8 mouse cellular contexts compared by ENCODE assay signal in genomic region chr4:58670107-58670905, GRCm38 (mm10).
DNase-seq lines count a peak whose midpoint lies in the region; ATAC-seq and TF ChIP-seq lines count a peak whose summit lies in the region.

No protein-coding gene starts in this region.

- no peaks in the 10 kb centered on the region for H3K9me3 ChIP-seq in lung, postnatal 0 days (ENCODE audit: low read length)
- H3K9me3 ChIP-seq in forebrain, postnatal 0 days (ENCODE audit: low read length), result no peaks in the 10 kb centered on the region
- no peaks in the 10 kb centered on the region for H3K9me3 ChIP-seq in limb, embryonic 10.5 days (replicated peaks)
- no peaks in the 10 kb centered on the region for H3K9me3 ChIP-seq in stomach, embryonic 15.5 days

- H3K4me2 ChIP-seq in lung, postnatal 0 days (replicated peaks; ENCODE audit: low read depth, low read length), result no peak overlapping the region
- peak overlapping the region; percentile 14; the same call in 1 of the 2 replicates for H3K4me2 ChIP-seq in forebrain, postnatal 0 days (ENCODE audit: low read depth)
- H3K4me2 ChIP-seq in stomach, embryonic 15.5 days, result peak overlapping the region; percentile 24; the same call in 1 of the 2 replicates

- H3K27me3 ChIP-seq in lung, postnatal 0 days (replicated peaks; ENCODE audit: insufficient read depth, low read length), result no peaks in the 10 kb centered on the region
- no peaks in the 10 kb centered on the region for H3K27me3 ChIP-seq in forebrain, postnatal 0 days (ENCODE audit: insufficient read depth, low read length)
- H3K27me3 ChIP-seq in limb, embryonic 10.5 days (ENCODE audit: low read depth, poor library complexity, severe bottlenecking), result no peaks in the 10 kb centered on the region
- no peaks in the 10 kb centered on the region for H3K27me3 ChIP-seq in stomach, embryonic 15.5 days (replicated peaks)

- no peak overlapping the region for H3K27ac ChIP-seq in lung, postnatal 0 days (ENCODE audit: low read length)
- H3K27ac ChIP-seq in forebrain, postnatal 0 days (ENCODE audit: low read depth, low read length), result no peak overlapping the region
- H3K27ac ChIP-seq in limb, embryonic 10.5 days, result peak overlapping the region; percentile 88
- H3K27ac ChIP-seq in stomach, embryonic 15.5 days, result peak overlapping the region; percentile 42; the same call in 1 of the 2 replicates

- WGBS in lung, postnatal 0 days, result 39% methylated on average over 15 of the region's 15 CpGs
- WGBS in forebrain, postnatal 0 days, result 7% methylated on average over 15 of the region's 15 CpGs
- WGBS in limb, embryonic 10.5 days, result 11% methylated on average over 15 of the region's 15 CpGs
- WGBS in stomach, embryonic 15.5 days, result 32% methylated on average over 15 of the region's 15 CpGs

- ATAC-seq in lung, postnatal 0 days, result no peak
- ATAC-seq in forebrain, postnatal 0 days, result peak; percentile 70
- ATAC-seq in stomach, embryonic 15.5 days (ENCODE audit: insufficient read depth, low FRiP score, low read depth), result 0 out of 2 replicates have a peak, but pooled peaks have one; percentile 14

- TF ChIP-seq EP300 in lung, postnatal 0 days (IDR thresholded peaks at IDR 0.05), result no peak

- peak; percentile 13 for DNase-seq in lung, postnatal 0 days (ENCODE audit: low spot score)
- no peak for DNase-seq in lung, adult 18-20 months
- DNase-seq in forebrain, postnatal 0 days, result peak; percentile 41
- DNase-seq in limb, embryonic 10.5 days (ENCODE audit: low spot score), result peak; percentile 83
- DNase-seq in cerebellum, postnatal 36 days, result no peak
- DNase-seq in cerebellum, adult 8-10 months, result no peak
- no peak for DNase-seq in adrenal gland, postnatal 4 days (ENCODE audit: low spot score in 2 of 2)

- no peak overlapping the region for H3K9ac ChIP-seq in lung, postnatal 0 days (replicated peaks; ENCODE audit: low read depth)
- H3K9ac ChIP-seq in forebrain, postnatal 0 days, result no peak overlapping the region
- no peak overlapping the region for H3K9ac ChIP-seq in stomach, embryonic 15.5 days

- H3K36me3 ChIP-seq in lung, postnatal 0 days (ENCODE audit: insufficient read depth, low read length), result no peaks in the 10 kb centered on the region
- no peaks in the 10 kb centered on the region for H3K36me3 ChIP-seq in forebrain, postnatal 0 days (ENCODE audit: insufficient read depth)
- no peaks in the 10 kb centered on the region for H3K36me3 ChIP-seq in limb, embryonic 10.5 days
- H3K36me3 ChIP-seq in stomach, embryonic 15.5 days, result no peaks in the 10 kb centered on the region

- no peak for TF ChIP-seq CTCF in lung, postnatal 0 days (IDR thresholded peaks at IDR 0.05)
- no peak for TF ChIP-seq CTCF in forebrain, postnatal 0 days (IDR thresholded peaks at IDR 0.05; ENCODE audit: low read depth)

- H3K4me1 ChIP-seq in lung, postnatal 0 days (ENCODE audit: insufficient read depth, low read depth, low read length), result 0 out of 2 replicates have a peak, but pooled peaks cover 5% of the 10 kb centered on the region
- no peaks in the 10 kb centered on the region for H3K4me1 ChIP-seq in forebrain, postnatal 0 days (ENCODE audit: insufficient read depth)
- peaks cover 67% of the 10 kb centered on the region for H3K4me1 ChIP-seq in limb, embryonic 10.5 days
- peaks cover 12% of the 10 kb centered on the region; the same call in 1 of the 2 replicates for H3K4me1 ChIP-seq in stomach, embryonic 15.5 days

- no peak overlapping the region for H3K4me3 ChIP-seq in lung, postnatal 0 days (ENCODE audit: low read depth, low read length)
- no peak overlapping the region for H3K4me3 ChIP-seq in forebrain, postnatal 0 days (ENCODE audit: low read depth, low read length)
- peak overlapping the region; percentile 21 for H3K4me3 ChIP-seq in limb, embryonic 10.5 days
- H3K4me3 ChIP-seq in stomach, embryonic 15.5 days (replicated peaks), result no peak overlapping the region

Comparison
In these comparisons a context has a peak if more than half of its experiments do, and no peak if none do; other contexts are left out.
1. DNase-seq: peak in lung, postnatal 0 days (single experiment), forebrain, postnatal 0 days (single experiment) and limb, embryonic 10.5 days (single experiment); none in lung, adult 18-20 months (0 of 2), cerebellum, postnatal 36 days (0 of 2), cerebellum, adult 8-10 months (single experiment) and adrenal gland, postnatal 4 days (0 of 2).
2. H3K27ac ChIP-seq: peak in limb, embryonic 10.5 days (single experiment) and stomach, embryonic 15.5 days (single experiment); none in lung, postnatal 0 days (single experiment) and forebrain, postnatal 0 days (single experiment).